Mouse (Mus musculus) gonadal fat pad, adult 2 months (tissue): ENCODE measurements around the gene Slc7a10. TPM values are rescaled to one million over a fixed set of nuclear protein-coding genes. Genes with fewer than 3 reads are reported as not detected.
"Not testable (repeated sequence)": the region's sequence is repeated elsewhere in the genome, so short reads cannot be mapped to it uniquely, and the experiment has no call there.

ENCODE experiments used
- DNase-seq: peaks from one replicate; pipeline ENCODE4 v3.0.0-alpha.2; 2012; ENCODE audit warnings: low read depth
- polyA plus RNA-seq: library from polyadenylated mRNA; depleted of rRNA; stranded (reverse); fragments of >200 nt; gene quantifications from 2 replicates; pipeline ENCODE4 v1.2.3, GENCODE M21; 2012; rRNA removed

The Slc7a10 gene
- polyA plus RNA-seq, 1 experiment, result 251 TPM

DNA sequence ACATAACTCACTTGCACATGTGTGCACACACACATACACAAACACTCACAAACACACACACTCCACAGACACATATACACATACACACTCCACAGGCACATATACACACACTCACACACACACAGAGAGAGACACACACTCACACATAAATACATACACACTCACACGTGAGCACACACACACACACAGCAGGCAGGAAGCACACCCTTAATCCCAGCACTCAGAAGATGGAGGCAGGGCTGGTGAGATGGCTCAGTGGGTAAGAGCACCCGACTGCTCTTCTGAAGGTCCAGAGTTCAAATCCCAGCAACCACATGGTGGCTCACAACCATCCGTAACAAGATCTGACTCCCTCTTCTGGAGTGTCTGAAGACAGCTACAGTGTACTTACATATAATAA is 51.8 kb downstream of the Slc7a10 start:
- not testable (repeated sequence) for DNase-seq

Other genes with a start within 250 kb of the Slc7a10 start
- 14.1 and 16.3 TPM in 2 replicates for gene Cebpg, start 129.8 kb upstream of the Slc7a10 start, polyA plus RNA-seq
- 261 and 276 TPM in 2 replicates for gene Cebpa, start 67.1 kb upstream of the Slc7a10 start, polyA plus RNA-seq
- 7.3 and 8.2 TPM in 2 replicates for gene Lrp3, start 29.1 kb downstream of the Slc7a10 start, polyA plus RNA-seq
- 4.1 and 5.2 TPM in 2 replicates for gene Gpatch1, start 132.1 kb downstream of the Slc7a10 start, polyA plus RNA-seq
- 7.2 and 7.4 TPM in 2 replicates for gene Rhpn2, start 147.8 kb downstream of the Slc7a10 start, polyA plus RNA-seq
- 3.3 and 3.6 TPM in 2 replicates for gene Faap24, start 210.5 kb downstream of the Slc7a10 start, polyA plus RNA-seq
- gene Cep89, start 210.7 kb downstream of the Slc7a10 start, polyA plus RNA-seq, result 13.7 and 19.3 TPM in 2 replicates